Mouse (Mus musculus) monocyte, adult 2 months (primary cell): ENCODE results near the gene Arglu1.

Experiments used
- DNase-seq, 2 experiments: peaks; one replicate each; pipeline ENCODE4 v3.0.0; 2022; ENCODE audit warnings: low spot score in 2 of 2, low read depth in 1 of 2

Arglu1 gene

DNA sequence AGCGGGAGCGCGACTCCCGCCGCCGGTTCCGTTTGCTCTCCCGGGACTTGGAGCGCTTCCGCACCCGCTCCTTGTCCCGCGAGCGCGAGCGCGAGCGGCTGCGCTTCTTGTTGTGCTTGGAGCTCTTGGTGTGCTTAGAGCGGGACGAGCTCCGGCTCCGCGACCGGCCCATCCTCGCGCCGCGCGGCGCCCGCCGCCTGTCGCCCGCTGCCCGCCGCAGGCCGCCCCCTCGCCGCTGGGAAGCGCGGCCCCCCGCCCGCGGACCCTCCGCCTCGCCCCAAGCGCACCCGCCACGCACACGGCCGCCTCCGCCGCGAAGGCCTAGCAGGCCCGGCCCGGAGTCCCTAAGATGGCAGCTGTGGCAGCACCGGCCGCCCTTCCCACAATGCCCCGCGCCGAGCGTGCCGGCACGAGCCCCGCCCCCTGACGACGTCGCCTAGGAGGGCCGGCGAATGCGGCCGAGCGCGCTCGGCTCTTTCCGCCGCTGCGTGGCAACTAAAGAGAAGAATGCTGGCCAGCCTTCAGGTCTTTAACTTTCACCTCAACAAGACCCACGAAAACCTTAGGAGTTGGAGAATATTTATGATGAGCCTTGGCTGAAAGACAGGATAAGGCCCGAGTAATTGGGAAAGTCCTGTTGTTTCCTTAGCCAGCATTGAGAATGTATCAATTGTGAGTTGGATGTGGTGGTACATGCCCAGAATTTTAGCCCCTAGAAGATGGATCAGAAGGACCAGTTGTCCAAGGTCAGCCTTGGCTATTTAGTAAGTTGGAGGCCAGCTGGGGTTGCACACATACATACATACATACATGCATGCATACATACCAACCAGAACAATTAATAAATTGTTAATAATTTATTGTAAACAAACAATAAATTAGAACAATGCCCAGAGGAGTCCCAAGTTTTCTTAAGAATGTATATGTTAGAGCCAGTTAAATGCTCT lies at the start of gene Arglu1:
TSS of gene Arglu1 (minus strand) at position 376 of the 947 bp plus-strand sequence.
- DNase-seq: peak; percentile 74 to 93

DNA sequence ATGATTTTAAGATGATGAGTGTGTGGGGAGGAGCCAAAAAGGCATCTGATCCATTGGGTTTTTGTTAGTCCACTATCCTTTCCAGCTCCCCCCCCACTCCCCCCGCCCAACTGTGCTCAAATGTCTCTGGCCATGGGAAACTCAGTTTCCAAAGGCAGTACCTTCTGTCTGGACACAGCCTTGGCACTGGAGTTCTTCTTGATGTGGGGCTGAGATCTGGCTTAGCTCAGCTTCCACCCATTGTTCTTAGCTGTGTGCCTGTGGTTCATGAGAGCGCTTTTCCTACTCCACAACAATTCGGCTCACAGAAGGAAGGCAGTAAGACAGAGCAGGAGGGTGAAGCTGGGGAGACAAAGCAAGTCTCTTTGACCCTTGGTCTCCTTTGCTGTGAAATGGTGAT lies 47.0 kb upstream of the Arglu1 start:
- no peak for DNase-seq

DNA sequence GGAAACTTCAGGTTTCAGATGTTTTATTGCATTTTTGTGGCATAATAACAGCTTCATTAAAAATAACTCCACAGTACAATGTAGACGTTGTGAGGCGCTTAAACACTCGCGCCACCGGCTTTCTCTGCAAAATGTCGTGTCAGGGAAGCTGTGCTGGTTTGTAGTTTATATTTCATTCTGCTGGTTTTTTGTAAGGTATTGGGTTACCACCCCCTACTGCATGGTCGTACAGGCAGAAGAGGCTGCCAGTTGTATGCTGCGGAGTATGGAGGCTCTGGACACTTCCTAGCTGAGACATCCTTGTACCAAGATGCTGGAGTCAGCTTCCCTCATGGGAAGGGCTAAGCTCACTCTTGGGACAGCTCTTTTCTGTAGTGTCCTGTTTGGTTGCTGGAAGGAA lies 46.5 kb upstream of the Arglu1 start:
- no peak for DNase-seq

DNA sequence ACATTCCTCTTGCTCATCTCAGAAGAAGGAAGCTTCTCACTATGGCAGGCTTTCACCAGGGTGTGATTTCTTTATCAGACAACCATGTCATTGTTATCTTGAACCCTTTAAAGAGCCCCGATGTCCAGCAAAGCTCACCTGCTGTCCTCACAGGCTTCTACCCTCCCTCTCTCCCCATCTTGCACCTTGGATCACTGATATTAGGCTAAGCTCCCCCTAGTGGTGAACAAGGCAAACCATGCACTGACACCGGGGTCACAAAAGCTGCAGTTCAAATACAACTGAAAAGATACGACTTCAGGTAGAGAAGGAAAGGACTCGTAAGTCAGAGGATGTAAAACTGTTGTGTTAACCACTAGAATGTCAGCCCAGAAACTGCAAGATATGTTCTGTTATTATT lies 43.5 kb upstream of the Arglu1 start:
- no peak for DNase-seq

DNA sequence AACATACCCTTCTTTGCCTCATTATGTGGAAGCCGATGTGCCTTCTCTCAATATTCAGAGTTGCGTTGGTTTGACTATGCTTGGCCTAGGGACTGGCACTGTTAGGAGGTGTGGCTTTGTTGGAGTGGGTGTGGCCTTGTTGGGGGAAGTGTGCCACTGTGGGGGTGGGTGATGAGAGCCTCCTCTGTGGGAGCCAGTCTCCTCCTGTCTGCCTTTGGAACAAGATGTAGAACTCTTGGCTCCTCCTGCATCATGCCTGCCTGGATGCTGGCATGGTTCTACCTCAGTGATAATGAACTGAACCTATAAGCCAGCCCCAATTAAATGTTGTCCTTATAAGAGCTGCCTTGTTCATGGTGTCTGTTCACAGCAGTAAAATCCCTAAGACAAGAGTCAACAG lies 38.3 kb upstream of the Arglu1 start:
- no peak for DNase-seq

DNA sequence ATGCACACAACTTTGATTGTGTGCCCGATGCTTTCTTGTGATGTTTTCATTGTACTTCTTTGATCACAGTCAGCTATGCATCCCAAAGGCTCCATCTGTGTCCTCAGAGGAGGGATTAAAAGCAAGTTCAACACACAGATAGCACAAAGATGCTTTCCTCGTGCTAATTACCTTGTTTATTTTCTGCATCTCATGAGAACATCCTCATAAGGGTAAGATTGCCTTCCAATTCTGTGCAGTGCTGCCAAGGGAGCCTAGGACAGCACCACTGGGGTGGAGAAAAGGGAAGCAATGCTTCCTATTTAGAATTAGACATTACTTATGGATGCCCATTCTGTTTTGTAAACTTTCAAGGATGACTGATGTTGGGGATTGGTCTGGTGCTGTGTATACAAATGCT lies 36.2 kb upstream of the Arglu1 start:
- no peak for DNase-seq

DNA sequence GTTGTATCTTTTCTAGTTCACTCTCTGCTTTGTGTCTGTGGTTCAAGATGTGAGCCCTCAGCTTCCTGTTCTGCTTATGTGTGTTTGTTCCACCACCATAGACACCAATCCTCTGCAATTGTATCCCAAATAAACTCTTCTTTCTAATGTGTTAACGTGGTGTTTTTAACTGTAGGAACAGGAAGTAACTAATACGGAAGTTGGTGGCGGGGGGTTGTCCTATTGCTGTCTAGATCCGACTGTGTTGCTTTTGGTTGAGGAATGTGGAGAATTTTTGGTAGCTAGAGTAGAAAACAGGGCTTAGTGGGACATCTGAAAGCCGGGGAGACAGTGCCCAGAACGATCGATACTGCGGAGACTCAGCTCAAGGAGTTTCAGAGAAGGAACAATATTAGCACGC lies 14.5 kb upstream of the Arglu1 start:
- DNase-seq: no peak

DNA sequence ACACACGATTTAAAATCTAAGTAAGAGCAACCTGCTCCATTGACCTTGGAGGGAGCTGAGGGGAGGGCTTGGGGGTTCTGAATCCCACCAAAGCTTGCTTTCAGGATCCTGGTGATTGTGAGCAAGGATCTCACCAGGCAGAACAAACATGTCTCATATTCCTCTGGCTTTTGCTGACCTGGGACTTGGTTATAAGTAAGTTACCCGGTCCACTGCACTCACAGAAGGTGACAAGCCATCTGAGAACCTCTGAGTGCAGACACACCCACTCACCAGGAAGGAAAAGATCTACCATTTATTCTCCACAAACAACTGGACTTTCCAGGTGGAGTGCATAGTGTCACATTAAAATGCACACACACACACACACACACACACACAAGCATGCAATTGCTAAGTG lies 13.3 kb upstream of the Arglu1 start:
- no peak for DNase-seq

DNA sequence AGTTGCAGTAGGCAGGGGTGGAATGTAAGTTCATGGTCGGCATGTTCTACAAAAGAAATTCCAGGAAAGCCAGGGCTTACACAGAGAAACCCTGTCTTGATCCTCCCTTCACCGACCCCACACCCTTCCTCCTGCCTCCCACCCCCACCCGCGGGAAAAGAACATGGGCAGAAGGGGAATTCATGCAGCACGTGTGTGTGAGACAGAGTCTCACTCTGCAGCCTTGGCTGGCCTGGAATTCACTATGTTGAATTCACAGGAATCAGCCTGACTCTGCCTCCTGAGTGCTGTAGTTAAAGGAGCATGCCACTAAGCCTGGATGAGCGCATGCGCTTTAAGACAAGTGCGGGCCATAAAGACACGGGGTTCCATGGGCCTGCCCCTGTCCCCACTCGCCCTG lies 10.5 kb upstream of the Arglu1 start:
- no peak for DNase-seq

DNA sequence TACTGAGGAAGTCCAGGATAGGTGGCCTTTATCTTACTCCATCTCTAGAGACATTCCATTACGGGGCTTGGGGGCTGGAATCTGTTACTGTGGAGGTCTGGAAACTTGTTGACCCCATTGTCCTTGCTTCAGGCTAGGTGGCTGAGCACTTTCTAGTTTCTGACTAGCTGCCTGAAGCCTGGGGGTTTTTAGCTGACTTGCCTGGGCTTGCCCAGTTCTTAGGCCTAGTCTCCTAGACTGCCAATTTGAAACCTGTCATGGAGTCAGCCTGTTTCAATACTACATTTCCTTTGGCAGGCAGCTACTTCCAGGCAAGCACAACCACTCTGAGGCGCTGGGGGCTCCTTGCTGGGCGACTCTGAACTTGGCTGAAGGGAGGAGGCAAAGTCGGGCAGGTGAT lies 9.9 kb upstream of the Arglu1 start:
- DNase-seq: no peak

DNA sequence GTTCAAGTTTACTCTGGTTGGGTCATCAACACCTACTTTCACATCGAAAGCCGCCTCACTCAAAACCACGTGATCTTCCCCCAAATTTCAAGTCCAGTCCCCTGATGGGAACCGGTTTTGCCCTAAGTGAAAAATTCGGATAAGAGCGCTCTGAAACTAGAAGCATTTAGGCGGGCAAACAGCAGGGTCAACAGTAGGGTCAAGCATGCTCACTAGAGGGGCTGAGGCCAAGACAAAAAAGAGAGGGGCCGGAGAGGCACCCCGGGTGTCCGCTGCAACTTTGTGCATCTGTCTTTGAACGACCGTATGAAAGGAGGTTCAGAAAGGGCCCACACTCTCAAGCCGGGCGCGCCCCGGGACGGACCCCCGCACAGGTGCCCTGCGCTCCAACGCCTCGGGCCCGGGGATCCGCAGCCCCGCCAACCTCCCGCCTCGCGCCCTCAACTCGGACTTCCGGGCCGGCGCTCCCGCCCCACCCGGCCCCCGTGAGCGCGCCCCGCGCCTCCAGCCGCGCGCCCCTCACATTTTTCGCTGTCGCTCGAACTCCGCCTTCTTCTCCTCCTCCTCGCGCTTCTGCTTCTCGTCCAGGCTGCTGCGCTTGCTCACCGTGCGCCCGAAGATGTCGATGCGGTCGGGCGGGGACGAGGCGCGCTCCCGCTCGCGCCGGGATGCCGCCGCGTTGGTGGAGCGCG lies 721 bp downstream of the Arglu1 start:
- peak; percentile 14 to 44 for DNase-seq

DNA sequence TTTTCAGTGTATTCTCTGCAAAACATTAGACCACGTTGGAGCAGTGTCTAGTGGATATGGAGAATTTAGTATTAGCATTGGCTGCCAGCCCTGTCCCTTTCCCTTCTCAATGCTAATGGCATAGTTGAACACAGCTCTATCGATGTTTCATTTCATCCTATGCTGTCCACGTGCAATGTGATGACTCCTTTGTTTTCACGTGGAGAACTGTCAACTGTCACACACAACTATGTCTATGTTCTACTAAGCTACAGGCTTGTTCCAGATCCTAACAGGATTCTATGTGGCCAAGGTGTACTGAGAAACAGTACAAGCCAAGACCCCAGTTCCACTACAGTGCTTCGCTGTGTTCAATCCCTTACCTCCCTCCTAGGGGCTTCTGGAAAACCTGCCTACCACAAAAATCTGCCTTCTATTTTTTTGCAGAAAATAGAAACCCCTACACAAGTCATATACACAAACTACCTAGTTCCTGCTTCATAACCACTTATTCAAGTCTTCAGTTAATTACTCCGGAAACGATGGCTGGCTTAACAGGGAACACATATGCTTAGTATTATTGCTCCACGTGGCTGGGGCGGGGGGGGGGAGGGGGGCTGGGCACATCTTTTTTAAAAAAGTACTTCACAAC lies 1.4 kb downstream of the Arglu1 start:
- DNase-seq: no peak

DNA sequence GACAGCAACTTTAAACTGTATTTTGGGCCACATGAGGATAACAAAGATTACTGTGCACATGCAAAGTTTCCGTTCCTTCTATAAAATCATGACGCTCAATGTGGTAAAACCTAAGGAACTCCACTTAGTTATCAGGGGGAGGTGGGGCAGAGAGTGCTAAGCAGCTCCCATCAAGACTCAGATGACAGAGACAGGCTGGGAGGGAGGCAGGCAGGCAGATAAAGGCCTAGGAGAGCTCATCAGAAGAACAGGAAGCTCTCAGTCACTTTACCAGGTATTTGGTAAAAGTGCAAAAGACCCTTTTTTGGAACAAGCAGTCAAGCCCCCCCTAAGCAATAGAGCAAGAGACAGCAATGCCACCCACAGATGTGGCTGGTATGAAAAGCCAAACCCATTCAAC lies 4.8 kb downstream of the Arglu1 start:
- no peak for DNase-seq

DNA sequence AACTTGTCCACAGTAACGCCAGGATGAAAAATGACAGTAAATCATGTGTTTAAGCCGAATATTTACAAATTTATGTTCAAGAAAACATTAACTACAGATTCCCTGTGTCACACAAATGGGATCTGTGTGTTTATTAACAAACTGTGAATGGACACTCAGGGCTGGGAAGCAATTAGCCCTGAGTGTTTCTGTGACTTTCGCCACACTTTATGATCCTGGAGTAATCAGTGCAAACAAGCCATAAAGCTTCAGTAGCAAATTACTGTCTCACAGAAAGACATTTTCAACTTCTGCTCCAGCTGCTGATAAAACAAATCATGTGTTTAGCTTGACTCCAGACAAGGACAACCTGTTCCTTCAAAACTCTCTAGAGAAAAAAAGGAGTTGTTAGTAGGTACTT lies 7.6 kb downstream of the Arglu1 start:
- no peak for DNase-seq

DNA sequence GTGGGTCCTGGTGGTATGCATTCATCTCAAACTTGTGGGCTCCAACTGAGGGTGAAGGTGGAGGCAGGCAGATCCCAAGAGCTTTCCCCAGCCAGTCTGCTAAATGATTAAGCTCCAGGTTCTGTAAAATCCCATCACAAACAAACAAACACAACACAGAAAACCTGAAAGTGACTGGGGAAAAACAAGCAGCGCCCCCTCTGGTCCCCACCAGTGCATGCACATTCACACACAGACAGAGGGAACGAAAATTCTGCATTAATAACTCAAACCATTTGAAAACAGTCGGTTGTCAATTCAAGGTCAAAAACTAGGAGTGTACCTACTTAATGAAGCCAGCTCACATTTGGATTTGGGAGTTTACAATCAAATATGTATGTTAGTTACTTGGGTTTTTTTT lies 12.1 kb downstream of the Arglu1 start:
- DNase-seq: no peak

DNA sequence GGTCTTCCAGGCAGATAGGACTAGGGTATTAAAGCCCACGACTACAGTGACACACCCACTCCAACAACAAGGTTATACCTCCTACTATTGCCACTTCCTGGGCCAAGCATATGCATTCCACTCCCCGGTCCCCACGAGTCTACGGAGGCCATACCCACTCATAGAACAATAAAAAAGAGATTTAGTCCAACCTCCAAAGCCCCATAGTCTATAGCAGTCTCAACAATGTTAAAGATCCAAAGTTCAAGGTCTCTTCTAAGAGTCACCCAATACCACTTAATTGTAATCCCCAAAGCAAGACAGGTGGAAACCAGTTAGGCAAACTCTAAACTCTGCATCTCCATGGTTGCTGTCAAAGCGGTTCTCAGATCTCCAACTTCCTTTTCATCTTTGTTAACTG lies 15.5 kb downstream of the Arglu1 start:
- DNase-seq: no peak

DNA sequence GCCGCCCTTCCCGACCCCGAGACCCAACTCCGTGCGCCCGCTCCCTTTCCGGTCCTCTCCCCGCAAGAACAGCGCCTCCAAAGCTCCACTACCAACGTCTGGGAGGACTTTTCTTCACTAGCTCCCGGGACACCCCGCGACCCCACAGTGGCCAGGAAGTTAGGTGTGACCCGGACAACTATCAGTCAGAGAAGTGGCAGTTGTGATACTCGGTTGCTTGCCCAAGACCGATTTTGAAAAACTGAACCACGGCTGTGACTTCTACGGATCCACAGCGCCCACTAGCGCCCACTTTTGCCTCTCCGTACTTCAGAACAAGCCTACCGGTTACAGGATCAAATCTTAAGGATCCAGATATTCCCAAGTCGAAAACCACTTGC lies 28.6 kb downstream of the Arglu1 start:
- peak; percentile 46 to 77 for DNase-seq

DNA sequence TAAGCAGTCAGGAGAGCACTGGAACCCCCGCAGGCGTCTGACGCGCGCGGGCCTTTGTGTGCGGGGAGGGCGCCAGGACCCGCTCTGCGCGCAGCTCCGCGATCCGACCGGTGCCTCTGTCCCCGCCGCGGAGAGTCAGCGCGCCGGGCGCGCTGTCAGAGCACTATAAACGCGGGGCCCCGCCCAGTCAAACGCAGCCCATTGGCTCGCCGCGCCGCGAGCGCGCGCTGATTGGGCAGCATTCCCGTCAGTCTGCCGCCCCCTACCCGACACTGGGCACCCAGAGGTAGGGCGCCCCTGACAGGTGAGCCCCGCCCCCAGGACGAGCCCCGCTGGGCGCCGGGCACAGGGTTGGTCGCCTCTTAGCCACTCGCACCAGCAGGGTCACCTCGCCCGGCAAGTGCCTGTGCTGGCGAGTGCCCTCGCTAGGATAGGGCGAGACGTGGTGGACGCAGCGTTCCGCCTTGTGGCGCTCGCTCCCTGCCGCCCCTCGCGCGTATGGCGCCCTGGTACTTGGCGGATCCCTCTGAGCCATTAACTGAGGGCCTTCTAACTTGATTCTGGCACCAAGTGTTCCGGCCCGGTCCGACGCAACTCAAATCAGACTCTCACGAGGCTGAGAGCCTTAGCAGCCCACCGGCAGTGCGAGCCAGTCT lies 29.1 kb downstream of the Arglu1 start, which contains the start of gene Efnb2:
TSS of gene Efnb2 (minus strand) at position 140 of the 656 bp plus-strand sequence.
- peak; percentile 45 to 74 for DNase-seq

DNA sequence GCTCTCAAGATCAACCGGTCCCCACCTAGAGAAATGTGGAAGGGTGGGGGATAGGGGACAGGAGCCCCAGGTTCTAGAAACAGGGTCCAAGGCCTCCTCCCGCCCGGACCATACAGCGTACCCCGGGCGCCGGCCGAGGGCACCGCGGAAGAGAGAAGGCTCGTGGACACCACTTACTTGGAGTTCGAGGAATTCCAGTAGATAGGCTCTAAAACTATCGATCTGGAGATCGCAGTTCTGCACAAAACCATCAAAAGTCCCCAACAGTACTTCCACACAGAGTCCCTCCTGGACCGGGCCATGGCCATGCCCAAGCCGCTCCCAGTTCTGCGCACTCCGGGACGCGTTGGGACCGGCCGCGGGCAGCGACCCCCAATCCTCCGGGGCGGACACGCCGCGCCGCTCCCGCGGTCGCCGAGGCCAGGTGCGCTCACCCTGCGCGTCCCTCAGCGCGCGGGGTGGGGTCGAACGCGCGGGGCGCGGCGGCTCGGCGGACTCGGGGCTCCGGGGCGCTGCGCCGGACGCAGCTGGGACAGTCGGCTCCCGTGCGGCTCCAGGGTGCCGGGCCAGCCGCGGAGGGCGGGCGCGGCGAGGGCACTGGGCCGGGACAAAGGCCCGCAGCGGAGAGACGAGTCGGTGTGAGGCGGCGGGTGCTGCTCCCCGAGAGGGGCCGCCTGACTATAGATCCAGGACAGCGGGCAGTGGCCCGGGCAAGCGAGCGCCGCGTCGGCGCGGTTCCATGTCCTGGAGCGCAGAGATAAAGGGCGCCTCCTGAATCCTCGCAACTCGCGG lies 29.8 kb downstream of the Arglu1 start:
- DNase-seq: no peak

DNA sequence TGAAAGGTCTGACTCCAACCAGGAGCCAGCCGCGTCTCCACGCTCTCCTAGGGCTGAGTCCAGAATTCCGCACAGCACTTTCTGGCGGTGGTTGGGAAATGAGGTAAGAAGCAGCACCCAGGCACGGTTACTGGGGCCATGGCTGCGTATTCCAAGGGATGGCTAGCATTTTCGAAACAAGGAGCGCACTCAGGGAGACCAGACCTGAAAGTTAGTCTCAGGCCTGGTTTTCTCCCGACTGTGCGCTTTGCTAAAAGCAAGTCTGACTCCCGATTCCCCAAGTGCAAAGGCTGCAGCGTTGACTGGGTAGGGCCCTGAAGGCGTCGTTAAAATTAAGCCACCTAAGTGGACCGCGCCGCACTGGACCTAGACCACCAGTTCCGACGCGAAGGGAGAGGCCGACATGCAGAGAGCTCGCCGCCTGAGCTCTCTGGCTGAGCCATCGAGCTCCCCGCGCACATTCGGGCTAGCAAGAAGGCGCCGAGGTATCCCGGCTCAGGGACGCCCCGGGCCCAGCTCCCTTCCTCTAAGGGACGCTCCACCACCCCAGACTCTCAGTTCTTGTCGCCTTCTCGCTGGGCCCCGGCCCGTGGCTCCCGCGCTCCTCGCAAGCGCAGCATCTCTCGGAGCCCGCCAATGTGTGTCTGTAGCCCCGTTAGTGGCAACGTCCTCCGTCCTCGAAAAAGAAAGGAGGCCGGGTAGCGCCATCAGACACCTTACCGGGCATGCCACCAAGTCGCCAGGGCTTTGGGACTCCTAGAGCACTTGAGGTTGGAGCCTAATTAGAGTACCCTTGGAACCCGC lies 30.6 kb downstream of the Arglu1 start:
- DNase-seq: no peak
